ENCODE assay signal across 8 mouse cellular contexts in the genomic region with DNA sequence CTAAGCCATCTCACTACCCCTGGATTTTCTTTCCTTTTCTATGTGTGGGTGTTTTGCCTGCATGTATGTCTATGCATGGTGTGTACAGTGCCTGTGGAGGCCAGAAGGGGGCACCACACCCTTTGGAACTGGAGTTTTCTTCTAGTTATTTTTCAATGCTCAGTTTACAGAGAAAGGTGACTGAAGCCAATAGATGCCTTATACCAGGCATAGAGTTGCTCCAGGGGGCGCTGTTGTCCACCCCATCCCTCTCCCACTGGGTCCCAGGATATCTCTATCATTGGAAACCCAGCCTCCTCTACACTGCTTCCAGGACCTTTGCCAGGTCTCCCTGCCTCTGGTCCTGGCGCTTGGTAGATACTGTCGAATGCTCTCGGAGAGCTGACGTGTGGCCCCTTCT.
DNase-seq lines count a peak whose midpoint lies in the region; ATAC-seq lines count a peak whose summit lies in the region.

No protein-coding gene starts in this region.

- H3K4me2 ChIP-seq in heart, embryonic 16.5 days (ENCODE audit: low read depth, low read length) = no peak overlapping the region

- WGBS in heart, embryonic 16.5 days = 34% methylated on average over 5 of the region's 5 CpGs

- ATAC-seq in erythroid progenitor cell, adult 5-6 weeks (replicated peaks; ENCODE audit: low FRiP score, poor library complexity, severe bottlenecking) = peak; percentile 70
- peak; percentile 54 for ATAC-seq in heart, embryonic 16.5 days (replicated peaks; ENCODE audit: extremely low read depth, insufficient read depth, low FRiP score)

- H3K27me3 ChIP-seq in heart, embryonic 16.5 days (ENCODE audit: control insufficient read depth, insufficient read depth, low read length) = no peaks in the 10 kb centered on the region

- H3K36me3 ChIP-seq in heart, embryonic 16.5 days (ENCODE audit: control insufficient read depth, insufficient read depth) = no peaks in the 10 kb centered on the region

- no peak overlapping the region for H3K27ac ChIP-seq in heart, embryonic 16.5 days (ENCODE audit: low read length)

- no peaks in the 10 kb centered on the region for H3K9me3 ChIP-seq in heart, embryonic 16.5 days (replicated peaks; ENCODE audit: control insufficient read depth, low read length)

- H3K4me1 ChIP-seq in heart, embryonic 16.5 days (ENCODE audit: control insufficient read depth, insufficient read depth, low read length) = peaks cover 14% of the 10 kb centered on the region

- H3K9ac ChIP-seq in heart, embryonic 16.5 days (ENCODE audit: low read length) = no peak overlapping the region

- no peak overlapping the region for H3K4me3 ChIP-seq in heart, embryonic 16.5 days (ENCODE audit: low read length)

- DNase-seq in B cell, adult 2 months = peak; percentile 43 to 50
- DNase-seq in ZHBTc4 (ENCODE audit: low read depth, low spot score) = peak; percentile 92
- DNase-seq in kidney, postnatal 10 days = peak; percentile 77
- DNase-seq in lung, adult 18-20 months = peak; percentile 62 to 70
- peak; percentile 77 for DNase-seq in ovary, postnatal 36 days (ENCODE audit: low spot score)
- peak; percentile 35 to 36 for DNase-seq in urinary bladder, adult 18-20 months (ENCODE audit: low spot score in 2 of 2)

Comparison
In these comparisons a context has a peak if more than half of its experiments do, and no peak if none do; other contexts are left out.
1. DNase-seq: peak in every context shown above with its lines; median percentile 92 in ZHBTc4; 77 in kidney, postnatal 10 days; 77 in ovary, postnatal 36 days; 66 in lung, adult 18-20 months; 46 in B cell, adult 2 months; 36 in urinary bladder, adult 18-20 months.